Mouse (Mus musculus) heart, embryonic 15.5 days (tissue): Measurements from ENCODE around the gene Abat. TPM values are rescaled to one million over a fixed set of nuclear protein-coding genes. Genes with fewer than 3 reads are reported as not detected.
A peak's percentile ranks its signal among the peaks of the same experiment; 100 is the strongest.

Experiments used
- ATAC-seq: fragments of 200-750 bp; cut with Nextera tagmentation; replicated peaks from 2 replicates; pipeline ENCODE4 v1.8.0; 2017; ENCODE audit warnings: low read depth, moderate TSS enrichment; ENCODE audit not compliant: insufficient number of reproducible peaks, insufficient read depth, low FRiP score
- H3K27ac ChIP-seq: fragments of 300-500 bp; sonication (generic); 2 replicates; pipeline ENCODE4 v1.5.1; 2015; ENCODE audit warnings: mild to moderate bottlenecking, inconsistent platforms
- H3K27me3 ChIP-seq: fragments of 300-500 bp; sonication (generic); 2 replicates; pipeline ENCODE4 v1.6.1; 2015; ENCODE audit warnings: inconsistent platforms
- H3K36me3 ChIP-seq: fragments of 300-500 bp; sonication (generic); 2 replicates; pipeline ENCODE4 v1.6.1; 2015; ENCODE audit warnings: mild to moderate bottlenecking, inconsistent platforms
- H3K4me1 ChIP-seq: fragments of 300-500 bp; sonication (generic); replicated peaks from 2 replicates; pipeline ENCODE4 v1.6.1; 2015; ENCODE audit warnings: inconsistent platforms
- H3K4me2 ChIP-seq: fragments of 300-500 bp; sonication (generic); 2 replicates; pipeline ENCODE4 v1.6.1; 2015; ENCODE audit warnings: inconsistent platforms, mild to moderate bottlenecking, moderate library complexity
- H3K4me3 ChIP-seq: fragments of 300-500 bp; sonication (generic); 2 replicates; pipeline ENCODE4 v1.5.1; 2015; ENCODE audit warnings: mild to moderate bottlenecking, inconsistent platforms
- H3K9ac ChIP-seq: fragments of 300-500 bp; sonication (generic); 2 replicates; pipeline ENCODE4 v1.6.1; 2015; ENCODE audit warnings: mild to moderate bottlenecking, inconsistent platforms
- H3K9me3 ChIP-seq: fragments of 300-500 bp; sonication (generic); replicated peaks from 2 replicates; pipeline ENCODE4 v1.6.1; 2016; ENCODE audit warnings: inconsistent platforms
- WGBS: fragments of 180-500 bp; shearing (Covaris S2); methylation state at CpG from one replicate; pipeline ENCODE4 v1.1.7; 2015; ENCODE audit warnings: mixed read lengths; 5-methylcytosine and 5-hydroxymethylcytosine counted together
- polyA plus RNA-seq: library from polyadenylated mRNA; unstranded; fragments of >200 nt; fragmentation: Nextera tagmentation; extraction: Ambion mirVana; gene quantifications from 2 replicates; pipeline ENCODE4 v1.2.1, GENCODE M21; 2015

Abat gene
- polyA plus RNA-seq: 25.7 and 33.8 TPM in 2 replicates

DNA sequence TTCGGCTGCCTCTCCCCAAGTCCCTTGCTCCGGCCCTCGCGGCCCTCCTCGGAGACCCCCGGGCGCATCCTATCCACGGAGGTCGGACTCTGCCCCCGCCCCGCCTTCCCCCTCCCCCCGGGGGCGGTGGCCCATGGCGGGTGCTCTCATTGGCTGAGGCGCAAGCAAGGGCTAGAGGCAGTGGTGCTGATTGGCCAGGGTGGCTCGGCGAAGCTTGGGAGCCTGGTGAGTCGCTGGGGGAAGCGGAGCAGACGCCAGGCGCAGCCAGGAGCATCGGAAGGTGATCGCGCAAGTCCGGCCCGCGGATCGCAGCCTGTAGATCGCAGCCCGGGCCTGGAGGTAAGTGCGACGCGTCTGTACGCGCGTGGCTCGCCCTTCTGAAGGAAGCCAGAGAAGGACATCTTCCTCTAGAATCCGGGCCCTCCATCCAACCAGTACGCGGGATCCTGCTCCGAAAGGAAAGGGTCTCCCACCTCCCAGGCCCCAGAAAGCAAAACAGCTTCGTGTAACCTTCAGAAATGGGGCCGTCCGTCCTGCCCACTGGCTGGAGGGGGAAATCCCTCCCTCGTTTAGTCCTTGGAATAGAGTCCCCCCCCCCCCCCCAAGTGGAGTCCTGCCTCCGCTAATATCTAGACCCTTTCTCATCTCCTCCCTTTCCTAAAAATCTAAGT, at the start of gene Abat:
TSS of gene Abat (plus strand) at position 194 of the 671 bp plus-strand sequence.
- Histone ChIP-seq H3K9me3 (no peaks in the 10 kb centered on the region), H3K9ac (peak within 1 kb of the TSS; percentile 64), H3K27ac (peak within 1 kb of the TSS; percentile 69), H3K4me1 (peaks cover 29% of the 10 kb centered on the region), H3K27me3 (no peaks in the 10 kb centered on the region; the same call in 1 of the 2 replicates), H3K4me2 (peak within 1 kb of the TSS; percentile 92), H3K4me3 (peak within 1 kb of the TSS; percentile 63), H3K36me3 (no peaks in the 10 kb centered on the region)
- ATAC-seq: peak; percentile 96
- under 1% methylated on average over 46 of the region's 46 CpGs for WGBS

GRCm38 (mm10) chr16:8470132-8470531, 43.1 kb upstream of the Abat start:
- no peaks in the 10 kb centered on the region; the same call in 1 of the 2 replicates for H3K27me3 ChIP-seq
- peak overlapping the region; percentile 72 for H3K4me2 ChIP-seq
- H3K27ac ChIP-seq: no peak overlapping the region
- H3K9ac ChIP-seq: no peak overlapping the region
- peak overlapping the region; percentile 74 for H3K4me3 ChIP-seq
- no peaks in the 10 kb centered on the region for H3K36me3 ChIP-seq
- H3K9me3 ChIP-seq: no peaks in the 10 kb centered on the region
- peaks cover 4% of the 10 kb centered on the region for H3K4me1 ChIP-seq
- 62% methylated on average over 2 of the region's 2 CpGs for WGBS
- no peak for ATAC-seq

GRCm38 (mm10) chr16:8470603-8471481, 42.4 kb upstream of the Abat start, which contains the start of gene Mettl22:
Gene Mettl22 (plus strand): TSS chr16:8470788.
- WGBS: under 1% methylated on average over 48 of the region's 48 CpGs
- Histone ChIP-seq H3K27ac (peak within 1 kb of the TSS; percentile 87), H3K36me3 (no peaks in the 10 kb centered on the region), H3K4me1 (peaks cover 4% of the 10 kb centered on the region), H3K9me3 (no peaks in the 10 kb centered on the region), H3K27me3 (no peaks in the 10 kb centered on the region; the same call in 1 of the 2 replicates), H3K9ac (peak within 1 kb of the TSS; percentile 73), H3K4me2 (peak within 1 kb of the TSS; percentile 72), H3K4me3 (peak within 1 kb of the TSS; percentile 74)
- peak; percentile 98 for ATAC-seq

- no peak overlapping the region for H3K9ac ChIP-seq
- H3K4me3 ChIP-seq: no peak overlapping the region
- no peak overlapping the region for H3K27ac ChIP-seq
- peaks cover 32% of the 10 kb centered on the region for H3K36me3 ChIP-seq
- H3K4me2 ChIP-seq: no peak overlapping the region
- no peak for ATAC-seq
- H3K4me1 ChIP-seq: no peaks in the 10 kb centered on the region
- H3K27me3 ChIP-seq: no peaks in the 10 kb centered on the region
- WGBS: 94% methylated on average over 9 of the region's 9 CpGs
- H3K9me3 ChIP-seq: no peaks in the 10 kb centered on the region
These were observed 25.7 kb upstream of the Abat start for GRCm38 (mm10) chr16:8487396-8488005.

DNA sequence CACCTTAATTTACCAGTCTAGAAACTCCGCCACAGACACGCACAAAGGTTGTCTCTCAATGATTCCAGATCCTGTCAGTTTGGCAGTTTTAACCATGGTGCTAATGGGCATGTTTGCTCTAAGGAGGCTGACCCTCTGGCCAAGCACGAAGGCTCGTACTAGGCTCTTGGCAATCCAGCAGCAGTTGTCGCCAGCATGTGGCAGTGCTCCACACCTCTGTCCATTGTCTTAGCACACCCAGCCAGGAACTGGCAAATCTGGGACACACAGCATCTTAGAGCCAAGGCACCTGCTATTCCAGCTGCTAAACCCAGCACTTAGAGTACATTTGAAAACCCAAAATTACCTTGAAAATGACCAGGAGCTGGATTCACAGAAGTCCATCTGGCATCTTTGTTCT, 23.9 kb upstream of the Abat start:
- H3K36me3 ChIP-seq: peaks cover 24% of the 10 kb centered on the region
- H3K4me2 ChIP-seq: no peak overlapping the region
- WGBS: 81% methylated on average over 5 of the region's 5 CpGs
- H3K27me3 ChIP-seq: no peaks in the 10 kb centered on the region
- H3K4me1 ChIP-seq: no peaks in the 10 kb centered on the region
- H3K9me3 ChIP-seq: no peaks in the 10 kb centered on the region
- H3K4me3 ChIP-seq: no peak overlapping the region
- H3K27ac ChIP-seq: no peak overlapping the region
- no peak overlapping the region for H3K9ac ChIP-seq
- no peak for ATAC-seq

- Histone ChIP-seq H3K9me3 (no peaks in the 10 kb centered on the region), H3K27me3 (no peaks in the 10 kb centered on the region), H3K9ac (no peak overlapping the region), H3K4me3 (no peak overlapping the region), H3K27ac (no peak overlapping the region), H3K4me2 (no peak overlapping the region), H3K4me1 (no peaks in the 10 kb centered on the region), H3K36me3 (peaks cover 9% of the 10 kb centered on the region; the same call in 1 of the 2 replicates)
- WGBS: 38% methylated on average over 13 of the region's 13 CpGs
- ATAC-seq: no peak
These were observed 21.3 kb upstream of the Abat start for GRCm38 (mm10) chr16:8491743-8492490.

- Histone ChIP-seq H3K4me3 (no peak overlapping the region), H3K9ac (no peak overlapping the region), H3K4me2 (no peak overlapping the region), H3K27me3 (no peaks in the 10 kb centered on the region), H3K36me3 (no peaks in the 10 kb centered on the region), H3K27ac (no peak overlapping the region), H3K4me1 (no peaks in the 10 kb centered on the region), H3K9me3 (no peaks in the 10 kb centered on the region)
- peak; percentile 47; the same call in 1 of the 2 replicates for ATAC-seq
- 18% methylated on average over 4 of the region's 4 CpGs for WGBS
These were observed 19.0 kb upstream of the Abat start for GRCm38 (mm10) chr16:8494268-8494667.

- Histone ChIP-seq H3K9ac (no peak overlapping the region), H3K36me3 (no peaks in the 10 kb centered on the region), H3K27ac (no peak overlapping the region), H3K4me1 (no peaks in the 10 kb centered on the region), H3K27me3 (no peaks in the 10 kb centered on the region), H3K4me2 (no peak overlapping the region), H3K9me3 (no peaks in the 10 kb centered on the region), H3K4me3 (no peak overlapping the region)
- WGBS: 43% methylated on average over 2 of the region's 2 CpGs
- no peak for ATAC-seq
These were observed 16.3 kb upstream of the Abat start for GRCm38 (mm10) chr16:8496967-8497366.

- Histone ChIP-seq H3K27ac (no peak overlapping the region), H3K27me3 (no peaks in the 10 kb centered on the region), H3K4me1 (no peaks in the 10 kb centered on the region), H3K9me3 (no peaks in the 10 kb centered on the region), H3K4me2 (no peak overlapping the region), H3K36me3 (no peaks in the 10 kb centered on the region), H3K9ac (no peak overlapping the region), H3K4me3 (no peak overlapping the region)
- WGBS: 17% methylated on average over 2 of the region's 2 CpGs
- no peak for ATAC-seq
These were observed 9.0 kb upstream of the Abat start for GRCm38 (mm10) chr16:8504271-8504670.

DNA sequence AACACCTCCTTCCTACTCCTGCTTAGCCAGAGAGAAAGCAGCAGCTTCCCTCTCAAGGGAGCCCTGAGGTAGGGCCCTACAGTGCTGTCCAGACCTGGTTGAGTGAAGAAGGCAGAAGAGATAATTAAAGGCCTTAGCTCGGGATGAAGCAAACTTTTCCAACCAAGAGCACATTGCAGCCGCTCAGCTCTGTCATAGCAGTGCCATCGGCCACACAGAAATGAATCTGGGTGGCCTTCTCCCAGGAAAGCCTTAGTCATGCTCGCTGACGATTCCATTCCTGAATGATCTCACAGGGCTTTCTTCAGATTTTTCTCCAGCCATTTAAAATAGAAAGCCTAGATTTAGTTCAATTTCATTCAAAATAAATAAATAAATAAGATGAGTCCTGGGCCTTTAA, 3.3 kb upstream of the Abat start:
- WGBS: 63% methylated on average over 5 of the region's 5 CpGs
- no peak overlapping the region for H3K27ac ChIP-seq
- no peak overlapping the region for H3K4me2 ChIP-seq
- no peaks in the 10 kb centered on the region for H3K9me3 ChIP-seq
- no peaks in the 10 kb centered on the region for H3K36me3 ChIP-seq
- H3K4me1 ChIP-seq: peaks cover 18% of the 10 kb centered on the region
- H3K4me3 ChIP-seq: no peak overlapping the region
- no peak for ATAC-seq
- H3K27me3 ChIP-seq: no peaks in the 10 kb centered on the region; the same call in 1 of the 2 replicates
- H3K9ac ChIP-seq: no peak overlapping the region
